Mouse (Mus musculus) heart, embryonic 13.5 days (tissue): ENCODE data around the gene Slc25a5. TPM values are rescaled to one million over a fixed set of nuclear protein-coding genes. Genes with fewer than 3 reads are reported as not detected.

Experiments used
- ATAC-seq: fragments of 200-750 bp; cut with Nextera tagmentation; 2 replicates; pipeline ENCODE4 v1.8.0; 2017; ENCODE audit warnings: moderate TSS enrichment; ENCODE audit not compliant: insufficient number of reproducible peaks, low FRiP score, low TSS enrichment; ENCODE audit errors: extremely low read depth
- H3K27ac ChIP-seq: fragments of 300-500 bp; sonication (generic); replicated peaks from 2 replicates; pipeline ENCODE4 v1.5.1; 2015; ENCODE audit warnings: moderate library complexity, mild to moderate bottlenecking, inconsistent platforms
- H3K27me3 ChIP-seq: fragments of 300-500 bp; sonication (generic); replicated peaks from 2 replicates; pipeline ENCODE4 v1.6.1; 2015; ENCODE audit warnings: mild to moderate bottlenecking, inconsistent platforms
- H3K36me3 ChIP-seq: fragments of 300-500 bp; sonication (generic); 2 replicates; pipeline ENCODE4 v1.6.1; 2015; ENCODE audit warnings: mild to moderate bottlenecking, inconsistent platforms
- H3K4me1 ChIP-seq: fragments of 300-500 bp; sonication (generic); 2 replicates; pipeline ENCODE4 v1.6.1; 2015; ENCODE audit warnings: inconsistent platforms
- H3K4me2 ChIP-seq: fragments of 300-500 bp; sonication (generic); 2 replicates; pipeline ENCODE4 v1.6.1; 2015; ENCODE audit warnings: inconsistent platforms, mild to moderate bottlenecking, moderate library complexity
- H3K4me3 ChIP-seq: fragments of 300-500 bp; sonication (generic); 2 replicates; pipeline ENCODE4 v1.5.1; 2015; ENCODE audit warnings: moderate library complexity, mild to moderate bottlenecking, inconsistent platforms
- H3K9ac ChIP-seq: fragments of 300-500 bp; sonication (generic); 2 replicates; pipeline ENCODE4 v1.6.1; 2015; ENCODE audit warnings: inconsistent platforms, mild to moderate bottlenecking, moderate library complexity
- H3K9me3 ChIP-seq: fragments of 300-500 bp; sonication (generic); 2 replicates; pipeline ENCODE4 v1.6.1; 2016; ENCODE audit warnings: inconsistent platforms
- WGBS: fragments of 180-500 bp; shearing (Covaris S2); methylation state at CpG from one replicate; pipeline ENCODE4 v1.1.7; 2015; ENCODE audit warnings: mixed read lengths; 5-methylcytosine and 5-hydroxymethylcytosine counted together
- polyA plus RNA-seq: library from polyadenylated mRNA; unstranded; fragments of >200 nt; fragmentation: Nextera tagmentation; extraction: Ambion mirVana; gene quantifications from 2 replicates; pipeline ENCODE4 v1.2.1, GENCODE M21; 2015

The Slc25a5 gene
- polyA plus RNA-seq, 1 experiment from 2014 or later: 964 TPM

DNA sequence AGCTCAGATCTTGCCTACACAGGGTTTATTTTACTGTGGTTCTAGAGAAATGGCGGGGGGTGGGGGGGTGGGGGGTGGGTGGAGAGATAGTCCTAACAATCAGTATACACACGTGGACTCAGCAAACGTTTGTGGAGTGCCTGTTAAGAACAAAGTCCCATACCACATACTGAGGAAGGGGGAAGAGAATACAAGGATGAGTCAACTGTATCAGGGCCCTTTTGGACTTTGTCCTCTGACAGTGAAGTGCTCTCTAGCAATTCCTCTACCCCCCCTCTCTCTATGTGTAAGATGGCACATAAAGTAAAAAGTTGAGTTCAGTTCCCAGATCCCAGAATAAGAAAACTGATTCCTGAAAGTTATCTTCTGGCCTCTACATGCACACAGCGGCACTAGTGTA is 24.1 kb downstream of the Slc25a5 start:
- Histone ChIP-seq H3K4me2 (no peak overlapping the region), H3K36me3 (no peaks in the 10 kb centered on the region), H3K4me3 (no peak overlapping the region), H3K27ac (no peak overlapping the region), H3K27me3 (no peaks in the 10 kb centered on the region), H3K4me1 (peaks cover 7% of the 10 kb centered on the region), H3K9me3 (no peaks in the 10 kb centered on the region), H3K9ac (no peak overlapping the region)
- no peak for ATAC-seq
- WGBS: 68% methylated on average over 3 of the region's 4 CpGs

DNA sequence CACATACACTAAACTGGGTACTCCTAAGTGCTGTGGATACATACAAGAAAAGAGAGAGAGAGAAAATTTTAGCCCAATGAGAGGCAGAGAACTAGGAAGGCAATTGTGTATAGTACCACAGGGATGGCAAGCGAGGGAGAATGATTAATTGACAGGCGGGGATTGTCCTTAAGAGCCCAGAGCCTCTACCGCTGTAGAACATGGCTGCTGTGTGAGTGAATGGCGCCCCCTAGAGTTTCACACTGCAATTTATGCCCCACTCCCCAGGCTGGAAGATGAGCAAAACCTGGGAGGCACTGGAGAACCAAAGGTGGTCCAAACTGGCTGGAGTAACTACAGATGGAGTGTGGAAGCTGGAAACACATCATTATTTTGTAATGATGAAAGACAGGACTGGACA is 24.8 kb downstream of the Slc25a5 start:
- no peak for ATAC-seq
- Histone ChIP-seq H3K27me3 (no peaks in the 10 kb centered on the region), H3K4me3 (no peak overlapping the region), H3K9me3 (no peaks in the 10 kb centered on the region), H3K36me3 (no peaks in the 10 kb centered on the region), H3K4me1 (peaks cover 7% of the 10 kb centered on the region), H3K4me2 (no peak overlapping the region), H3K9ac (no peak overlapping the region), H3K27ac (no peak overlapping the region)
- WGBS: 15% methylated on average over 4 of the region's 4 CpGs

DNA sequence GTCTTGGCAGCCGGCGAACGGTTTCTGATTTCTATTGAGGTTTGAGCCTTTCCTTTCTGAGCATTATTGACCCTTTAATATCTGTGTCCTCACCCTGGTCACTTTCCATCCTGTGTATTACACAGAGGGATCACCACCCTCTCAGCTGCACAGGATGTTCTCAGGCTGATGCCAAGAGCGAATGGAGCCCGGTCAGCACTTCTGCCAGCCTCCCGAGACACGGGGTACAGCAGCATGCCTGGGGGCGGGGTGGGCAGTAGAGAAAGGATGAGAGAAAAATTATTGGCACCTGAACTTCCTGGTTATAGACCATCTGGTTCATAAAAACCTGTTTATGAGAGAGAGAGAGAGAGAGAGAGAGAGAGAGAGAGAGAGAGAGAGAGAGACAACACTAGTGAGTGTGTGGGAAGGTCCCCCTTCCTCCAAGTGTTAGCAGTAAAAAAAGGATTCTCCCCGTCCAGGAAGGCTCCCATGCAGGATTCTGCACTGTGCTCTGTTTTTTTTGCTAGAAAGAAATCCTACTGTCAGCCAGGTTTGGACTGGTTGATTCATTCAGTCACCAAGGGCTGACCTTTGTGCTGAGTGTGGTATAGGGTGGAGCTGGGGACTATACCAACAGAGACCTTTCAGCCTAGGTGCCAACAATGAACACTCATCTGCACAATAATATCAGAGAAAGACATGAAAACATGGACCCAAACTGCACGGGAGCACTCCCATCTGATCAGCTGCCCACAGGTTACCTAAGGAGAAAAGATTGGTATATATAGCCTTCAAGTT is 28.7 kb downstream of the Slc25a5 start:
- WGBS: 81% methylated on average over 10 of the region's 10 CpGs
- Histone ChIP-seq H3K4me3 (no peak overlapping the region), H3K27me3 (no peaks in the 10 kb centered on the region), H3K9ac (no peak overlapping the region), H3K36me3 (no peaks in the 10 kb centered on the region), H3K9me3 (no peaks in the 10 kb centered on the region), H3K4me1 (no peaks in the 10 kb centered on the region), H3K27ac (no peak overlapping the region), H3K4me2 (no peak overlapping the region)
- no peak for ATAC-seq

DNA sequence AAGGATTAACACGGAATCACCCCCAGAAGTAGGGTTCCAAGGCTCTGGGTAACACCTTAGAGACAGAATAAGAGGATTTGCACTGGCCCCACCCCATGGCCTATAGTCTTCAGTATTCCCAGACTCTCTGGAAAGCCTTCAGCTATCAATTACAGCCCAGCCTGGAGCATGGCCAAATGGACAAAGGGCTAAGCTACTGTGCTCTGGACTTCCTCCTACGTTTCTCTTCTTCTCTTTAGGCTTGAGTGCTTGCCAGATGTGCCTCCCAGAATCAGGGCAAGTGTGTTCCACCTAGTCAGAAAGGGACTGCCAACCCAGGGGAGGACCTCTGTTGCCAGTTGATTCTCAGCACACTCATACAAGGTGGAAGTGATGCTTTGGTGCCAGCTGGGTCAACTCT is 29.6 kb downstream of the Slc25a5 start:
- no peak for ATAC-seq
- no peaks in the 10 kb centered on the region for H3K36me3 ChIP-seq
- H3K4me1 ChIP-seq: peaks cover 3% of the 10 kb centered on the region; the same call in 1 of the 2 replicates
- H3K27me3 ChIP-seq: no peaks in the 10 kb centered on the region
- H3K4me2 ChIP-seq: no peak overlapping the region
- WGBS: 52% methylated on average over 2 of the region's 2 CpGs
- H3K27ac ChIP-seq: no peak overlapping the region
- no peak overlapping the region for H3K9ac ChIP-seq
- no peaks in the 10 kb centered on the region for H3K9me3 ChIP-seq
- no peak overlapping the region for H3K4me3 ChIP-seq

DNA sequence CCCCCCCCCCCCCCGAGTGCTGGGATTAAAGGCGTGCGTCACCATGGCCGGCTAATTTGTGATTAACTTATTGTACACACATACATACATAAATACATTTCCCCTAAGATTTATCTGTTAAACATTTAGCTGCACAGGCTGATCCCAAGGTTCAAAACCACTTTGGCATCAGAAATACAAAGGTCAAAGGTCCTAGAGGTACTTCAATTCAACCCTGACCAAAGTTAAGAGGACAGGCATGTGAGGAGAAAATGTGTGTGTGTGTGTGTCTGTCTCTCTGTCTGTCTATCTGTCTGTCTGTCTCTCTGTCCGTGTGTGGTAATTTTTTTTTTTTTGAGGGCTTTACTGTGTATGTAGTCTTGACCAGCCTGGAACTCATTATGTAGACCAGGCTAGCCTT is 31.4 kb downstream of the Slc25a5 start:
- Histone ChIP-seq H3K4me3 (no peak overlapping the region), H3K9me3 (no peaks in the 10 kb centered on the region), H3K4me1 (peaks cover 18% of the 10 kb centered on the region), H3K4me2 (no peak overlapping the region), H3K36me3 (no peaks in the 10 kb centered on the region), H3K27ac (no peak overlapping the region), H3K9ac (no peak overlapping the region), H3K27me3 (no peaks in the 10 kb centered on the region)
- no peak for ATAC-seq
- WGBS: 86% methylated on average over 4 of the region's 5 CpGs

DNA sequence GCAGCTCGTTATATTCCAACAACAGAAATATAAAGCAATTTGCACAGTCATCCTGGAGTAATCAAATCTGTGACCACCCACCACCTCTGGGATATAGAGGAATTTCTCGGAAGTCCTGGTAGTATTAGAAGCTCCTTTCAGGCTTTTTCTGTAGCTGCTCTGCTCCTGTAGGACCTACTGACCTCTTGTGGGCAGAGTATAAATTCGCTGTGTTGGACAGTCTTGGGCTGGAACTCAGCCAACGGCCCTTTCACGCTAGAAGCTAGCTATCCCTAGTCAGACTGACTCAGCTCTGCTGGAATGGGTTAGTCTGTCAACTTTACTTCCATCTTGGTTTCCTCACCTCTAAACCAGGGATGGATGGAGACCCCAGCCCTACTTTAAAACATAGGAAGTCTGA is 34.8 kb downstream of the Slc25a5 start:
- Histone ChIP-seq H3K4me2 (no peak overlapping the region), H3K27ac (no peak overlapping the region), H3K36me3 (no peaks in the 10 kb centered on the region), H3K9me3 (no peaks in the 10 kb centered on the region), H3K9ac (no peak overlapping the region), H3K27me3 (no peaks in the 10 kb centered on the region), H3K4me3 (no peak overlapping the region), H3K4me1 (peaks cover 28% of the 10 kb centered on the region)
- WGBS: 20% methylated on average over 5 of the region's 5 CpGs
- ATAC-seq: no peak

DNA sequence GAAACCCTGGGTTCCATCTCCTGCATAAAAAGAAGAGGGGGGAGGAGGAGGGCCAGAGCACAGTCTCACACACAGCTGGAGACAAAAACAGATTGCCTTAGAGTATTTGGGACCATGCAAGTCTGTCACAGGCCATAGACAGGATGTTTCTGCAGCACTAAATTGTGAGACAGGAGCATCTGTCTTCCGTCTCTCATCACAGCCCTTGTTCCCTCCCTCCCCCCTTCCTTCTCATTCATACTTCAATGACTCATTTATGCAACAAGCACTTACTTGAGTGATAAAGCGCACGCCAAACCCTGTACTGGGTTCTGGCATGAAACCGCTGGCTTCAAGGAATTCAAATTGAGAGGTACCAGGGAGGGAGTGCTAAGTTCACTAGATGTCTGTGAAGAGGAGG is 36.2 kb downstream of the Slc25a5 start:
- Histone ChIP-seq H3K36me3 (no peaks in the 10 kb centered on the region), H3K27me3 (no peaks in the 10 kb centered on the region), H3K27ac (peak overlapping the region; percentile 54), H3K9ac (no peak overlapping the region), H3K4me3 (no peak overlapping the region), H3K4me2 (no peak overlapping the region), H3K9me3 (no peaks in the 10 kb centered on the region), H3K4me1 (peaks cover 28% of the 10 kb centered on the region)
- no peak for ATAC-seq
- WGBS: 32% methylated on average over 4 of the region's 4 CpGs

DNA sequence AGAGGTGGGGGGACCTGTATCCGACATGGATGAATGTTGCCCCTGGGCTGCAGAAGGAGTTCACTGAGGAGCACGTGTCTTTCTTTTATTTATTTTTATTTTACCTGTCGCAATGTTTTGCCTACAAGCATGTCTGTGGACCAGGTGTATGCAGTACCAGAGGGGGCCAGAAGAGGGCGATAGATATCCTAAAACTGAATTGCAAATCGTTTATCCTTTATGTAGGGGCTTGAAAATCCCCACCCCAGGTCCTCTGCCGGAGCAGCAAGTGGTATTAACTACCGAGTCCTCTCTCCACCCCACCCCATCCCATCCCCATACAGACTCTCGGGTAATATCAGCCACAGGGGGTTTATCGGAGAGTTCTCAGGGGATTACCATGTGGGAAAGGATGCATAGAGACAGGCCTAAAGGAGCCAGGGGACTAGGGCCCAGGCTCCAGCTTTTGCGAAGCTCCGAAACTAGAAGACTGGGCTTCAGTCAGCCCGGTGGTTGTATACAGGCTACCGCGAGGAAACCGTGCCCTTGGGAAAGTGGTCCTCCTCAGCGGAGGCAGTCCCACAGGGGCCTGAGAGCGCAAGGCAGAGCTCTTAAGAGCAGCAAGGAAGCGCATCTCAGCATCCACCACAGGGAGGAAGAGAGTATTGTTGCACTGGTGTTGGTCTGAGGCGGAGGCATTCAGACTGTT is 38.1 kb downstream of the Slc25a5 start:
- WGBS: 19% methylated on average over 19 of the region's 19 CpGs
- peaks cover 28% of the 10 kb centered on the region for H3K4me1 ChIP-seq
- H3K36me3 ChIP-seq: no peaks in the 10 kb centered on the region
- ATAC-seq: no peak
- H3K27ac ChIP-seq: no peak overlapping the region
- no peaks in the 10 kb centered on the region for H3K9me3 ChIP-seq
- H3K9ac ChIP-seq: peak overlapping the region; percentile 52; the same call in 1 of the 2 replicates
- peak overlapping the region; percentile 60 for H3K4me2 ChIP-seq
- H3K27me3 ChIP-seq: no peaks in the 10 kb centered on the region
- H3K4me3 ChIP-seq: peak overlapping the region; percentile 29

DNA sequence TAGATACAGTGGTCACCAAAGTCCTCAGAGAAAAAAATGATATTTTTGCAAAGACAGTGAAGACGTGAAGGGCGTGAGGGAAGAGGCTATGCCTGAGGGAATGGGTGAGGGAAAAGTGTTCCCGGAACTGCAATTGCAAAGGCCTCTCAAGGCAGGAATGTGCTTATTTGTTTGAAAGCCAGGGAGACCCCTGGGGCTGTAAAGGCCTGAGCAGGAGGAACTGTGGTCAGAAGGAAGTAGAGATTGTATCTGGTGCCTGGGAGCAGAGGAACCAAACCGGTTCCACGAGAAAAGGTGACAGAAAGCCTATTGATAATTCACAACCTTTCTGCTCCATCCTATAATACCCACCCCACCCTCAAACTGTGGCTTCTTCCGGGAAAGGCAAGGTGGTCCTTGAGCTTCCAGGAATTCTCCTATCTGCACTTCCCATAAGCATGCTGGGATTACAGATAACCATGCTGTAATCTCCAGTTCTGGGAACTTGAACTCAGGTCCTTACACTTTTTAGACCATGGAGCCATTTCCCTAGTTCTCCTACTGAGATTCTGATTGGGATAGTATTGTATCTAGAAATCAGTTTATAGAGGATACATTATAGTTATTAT is 41.7 kb downstream of the Slc25a5 start:
- H3K4me2 ChIP-seq: no peak overlapping the region
- H3K4me3 ChIP-seq: no peak overlapping the region
- H3K9me3 ChIP-seq: no peaks in the 10 kb centered on the region
- 54% methylated on average over 6 of the region's 6 CpGs for WGBS
- ATAC-seq: no peak
- H3K27ac ChIP-seq: no peak overlapping the region
- H3K9ac ChIP-seq: no peak overlapping the region
- peaks cover 7% of the 10 kb centered on the region for H3K4me1 ChIP-seq
- H3K27me3 ChIP-seq: no peaks in the 10 kb centered on the region
- no peaks in the 10 kb centered on the region for H3K36me3 ChIP-seq

DNA sequence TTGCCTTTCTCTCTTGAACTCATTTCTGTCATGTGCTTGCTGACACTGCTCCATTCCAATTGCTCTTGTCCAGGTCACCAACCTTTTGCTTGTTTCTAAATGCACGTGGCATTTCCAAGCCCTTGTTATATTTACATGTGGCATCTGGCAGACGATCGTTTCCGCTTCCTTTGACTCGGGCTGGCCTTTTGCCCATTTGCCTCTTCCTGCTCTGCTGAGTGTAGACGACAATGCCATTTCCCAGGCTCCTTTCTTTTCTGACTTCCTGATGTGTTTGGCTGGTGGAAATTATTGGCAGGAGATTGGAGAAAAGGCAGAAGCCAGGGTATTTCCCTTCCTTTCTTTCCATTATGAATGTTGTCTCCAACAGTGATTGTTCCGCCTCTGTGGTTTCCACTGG is 43.9 kb downstream of the Slc25a5 start:
- ATAC-seq: no peak
- WGBS: 54% methylated on average over 7 of the region's 7 CpGs

DNA sequence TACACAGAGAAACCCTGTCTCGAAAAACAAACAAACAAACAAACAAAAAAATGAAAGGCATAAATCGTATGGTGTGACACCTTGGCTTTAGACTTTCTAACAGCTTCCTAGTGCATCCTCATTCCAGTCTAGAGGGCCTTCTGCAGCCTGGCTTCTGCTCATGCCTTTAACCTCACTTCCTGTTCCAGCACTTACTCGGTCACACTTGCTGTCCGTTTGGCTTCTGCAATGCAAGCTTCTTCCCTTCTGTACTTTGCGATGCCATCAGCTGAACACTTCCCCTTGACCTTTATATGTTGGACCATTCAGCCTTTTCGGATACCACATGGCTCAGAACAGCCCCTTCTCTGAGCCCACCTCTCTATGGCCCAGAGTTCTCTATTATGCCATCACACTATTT is 46.2 kb downstream of the Slc25a5 start:
- no peak overlapping the region for H3K9ac ChIP-seq
- H3K36me3 ChIP-seq: 0 out of 2 replicates have a peak, but pooled peaks cover 2% of the 10 kb centered on the region
- no peaks in the 10 kb centered on the region for H3K27me3 ChIP-seq
- no peaks in the 10 kb centered on the region for H3K9me3 ChIP-seq
- no peaks in the 10 kb centered on the region for H3K4me1 ChIP-seq
- WGBS: 70% methylated on average over 6 of the region's 6 CpGs
- H3K4me3 ChIP-seq: no peak overlapping the region
- no peak overlapping the region for H3K27ac ChIP-seq
- no peak overlapping the region for H3K4me2 ChIP-seq
- no peak for ATAC-seq

More for the DNA sequence above, 43.9 kb downstream of the Slc25a5 start:
- Histone ChIP-seq H3K36me3 (no peaks in the 10 kb centered on the region), H3K4me3 (no peak overlapping the region), H3K9me3 (no peaks in the 10 kb centered on the region), H3K9ac (no peak overlapping the region), H3K4me1 (no peaks in the 10 kb centered on the region), H3K27ac (peak overlapping the region; percentile 39; the same call in 1 of the 2 replicates), H3K4me2 (no peak overlapping the region), H3K27me3 (no peaks in the 10 kb centered on the region)
